Mouse (Mus musculus) heart, postnatal 0 days (tissue): ENCODE measurements around the gene Gulp1.

ENCODE experiments used
- CTCF ChIP-seq: IDR thresholded peaks from 2 replicates; pipeline ENCODE4 v1.5.1; 2016; ENCODE audit warnings: antibody characterized with exemption, control low read depth, low read depth
- EP300 ChIP-seq: IDR thresholded peaks from 2 replicates; pipeline ENCODE4 v1.6.1; 2016; ENCODE audit warnings: antibody characterized with exemption, low read depth

DNA sequence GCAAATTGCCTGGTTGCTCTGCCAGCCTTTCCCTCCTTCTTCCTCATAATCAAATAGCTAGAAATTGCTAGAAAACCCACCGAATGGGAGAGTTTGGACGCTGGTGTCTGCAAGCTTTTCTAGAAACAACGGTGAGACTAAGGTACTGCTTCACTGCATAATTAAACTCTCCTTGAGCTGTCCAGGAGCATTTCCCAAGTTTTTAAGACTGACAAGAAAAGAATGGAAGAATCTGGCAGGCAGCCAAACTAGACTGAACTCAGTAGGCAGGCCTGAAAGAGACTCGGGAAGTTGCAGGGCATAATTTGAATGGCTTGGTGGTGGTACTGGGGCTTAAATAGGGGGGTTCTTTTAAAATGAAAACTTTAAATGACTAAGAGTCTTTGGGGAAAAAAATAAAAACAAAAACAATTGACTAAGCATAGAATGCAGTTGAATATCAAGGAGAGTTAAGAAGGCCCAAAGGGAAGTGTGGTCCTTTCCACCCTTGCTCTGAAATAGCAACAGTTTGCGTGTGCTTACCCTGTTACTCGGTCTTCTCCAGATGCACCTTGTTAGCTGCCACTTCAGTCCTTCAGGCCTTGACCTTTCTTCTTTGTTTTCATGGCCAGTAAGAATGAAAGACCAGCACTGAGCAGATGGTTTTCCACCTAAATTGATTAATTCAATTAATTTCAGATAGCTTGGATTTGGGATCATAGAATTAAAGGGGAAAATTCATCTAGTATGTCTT lies 2.0 kb downstream of the Gulp1 start:
- TF ChIP-seq CTCF (no peak), EP300 (no peak)
